Mouse (Mus musculus) heart, embryonic 15.5 days (tissue): ENCODE results near the gene Socs7. TPM values are rescaled to one million over a fixed set of nuclear protein-coding genes. Genes with fewer than 3 reads are reported as not detected.
A peak's percentile ranks its signal among the peaks of the same experiment; 100 is the strongest.
"Not testable (repeated sequence)": the region's sequence is repeated elsewhere in the genome, so short reads cannot be mapped to it uniquely, and the experiment has no call there.

ENCODE experiments used
- ATAC-seq: fragments of 200-750 bp; cut with Nextera tagmentation; replicated peaks from 2 replicates; pipeline ENCODE4 v1.8.0; 2017; ENCODE audit warnings: low read depth, moderate TSS enrichment; ENCODE audit not compliant: insufficient number of reproducible peaks, insufficient read depth, low FRiP score
- H3K27ac ChIP-seq: fragments of 300-500 bp; sonication (generic); 2 replicates; pipeline ENCODE4 v1.5.1; 2015; ENCODE audit warnings: mild to moderate bottlenecking, inconsistent platforms
- H3K27me3 ChIP-seq: fragments of 300-500 bp; sonication (generic); 2 replicates; pipeline ENCODE4 v1.6.1; 2015; ENCODE audit warnings: inconsistent platforms
- H3K36me3 ChIP-seq: fragments of 300-500 bp; sonication (generic); 2 replicates; pipeline ENCODE4 v1.6.1; 2015; ENCODE audit warnings: mild to moderate bottlenecking, inconsistent platforms
- H3K4me1 ChIP-seq: fragments of 300-500 bp; sonication (generic); replicated peaks from 2 replicates; pipeline ENCODE4 v1.6.1; 2015; ENCODE audit warnings: inconsistent platforms
- H3K4me2 ChIP-seq: fragments of 300-500 bp; sonication (generic); 2 replicates; pipeline ENCODE4 v1.6.1; 2015; ENCODE audit warnings: inconsistent platforms, mild to moderate bottlenecking, moderate library complexity
- H3K4me3 ChIP-seq: fragments of 300-500 bp; sonication (generic); 2 replicates; pipeline ENCODE4 v1.5.1; 2015; ENCODE audit warnings: mild to moderate bottlenecking, inconsistent platforms
- H3K9ac ChIP-seq: fragments of 300-500 bp; sonication (generic); 2 replicates; pipeline ENCODE4 v1.6.1; 2015; ENCODE audit warnings: mild to moderate bottlenecking, inconsistent platforms
- H3K9me3 ChIP-seq: fragments of 300-500 bp; sonication (generic); replicated peaks from 2 replicates; pipeline ENCODE4 v1.6.1; 2016; ENCODE audit warnings: inconsistent platforms
- WGBS: fragments of 180-500 bp; shearing (Covaris S2); methylation state at CpG from one replicate; pipeline ENCODE4 v1.1.7; 2015; ENCODE audit warnings: mixed read lengths; 5-methylcytosine and 5-hydroxymethylcytosine counted together
- polyA plus RNA-seq: library from polyadenylated mRNA; unstranded; fragments of >200 nt; fragmentation: Nextera tagmentation; extraction: Ambion mirVana; gene quantifications from 2 replicates; pipeline ENCODE4 v1.2.1, GENCODE M21; 2015

Gene Socs7
- polyA plus RNA-seq, 1 experiment from 2014 or later, result 3.0 TPM

GRCm38 (mm10) chr11:97345446-97345845, 16.9 kb upstream of the Socs7 start:
- Histone ChIP-seq H3K36me3 (no peaks in the 10 kb centered on the region), H3K27me3 (peaks cover 11% of the 10 kb centered on the region), H3K9me3 (no peaks in the 10 kb centered on the region), H3K9ac (no peak overlapping the region), H3K4me2 (no peak overlapping the region), H3K27ac (no peak overlapping the region), H3K4me1 (peaks cover 24% of the 10 kb centered on the region), H3K4me3 (no peak overlapping the region)
- ATAC-seq, result no peak
- WGBS, result 54% methylated on average over 10 of the region's 10 CpGs

- H3K9me3 ChIP-seq, result no peaks in the 10 kb centered on the region
- H3K4me3 ChIP-seq, result no peak overlapping the region
- ATAC-seq, result no peak
- no peak overlapping the region for H3K4me2 ChIP-seq
- peaks cover 24% of the 10 kb centered on the region for H3K4me1 ChIP-seq
- H3K36me3 ChIP-seq, result no peaks in the 10 kb centered on the region
- 82% methylated on average over 9 of the region's 9 CpGs for WGBS
- no peak overlapping the region for H3K27ac ChIP-seq
- no peak overlapping the region for H3K9ac ChIP-seq
- H3K27me3 ChIP-seq, result peaks cover 9% of the 10 kb centered on the region
Measured at GRCm38 (mm10) chr11:97346383-97346782, 16.0 kb upstream of the Socs7 start.

- H3K4me2 ChIP-seq, result no peak overlapping the region
- H3K4me1 ChIP-seq, result peaks cover 24% of the 10 kb centered on the region
- H3K9me3 ChIP-seq, result no peaks in the 10 kb centered on the region
- no peak overlapping the region for H3K4me3 ChIP-seq
- H3K9ac ChIP-seq, result no peak overlapping the region
- 79% methylated on average over 9 of the region's 9 CpGs for WGBS
- ATAC-seq, result no peak
- H3K27me3 ChIP-seq, result peaks cover 8% of the 10 kb centered on the region
- H3K36me3 ChIP-seq, result no peaks in the 10 kb centered on the region
- H3K27ac ChIP-seq, result no peak overlapping the region
Measured at GRCm38 (mm10) chr11:97347291-97347690, 15.1 kb upstream of the Socs7 start.

GRCm38 (mm10) chr11:97350035-97350434, 12.3 kb upstream of the Socs7 start:
- H3K27me3 ChIP-seq, result no peaks in the 10 kb centered on the region
- 13% methylated on average over 2 of the region's 2 CpGs for WGBS
- no peaks in the 10 kb centered on the region for H3K9me3 ChIP-seq
- H3K4me3 ChIP-seq, result no peak overlapping the region
- ATAC-seq, result peak; percentile 85
- H3K36me3 ChIP-seq, result no peaks in the 10 kb centered on the region
- H3K4me1 ChIP-seq, result peaks cover 16% of the 10 kb centered on the region
- H3K9ac ChIP-seq, result no peak overlapping the region
- peak overlapping the region; percentile 79 for H3K27ac ChIP-seq
- no peak overlapping the region for H3K4me2 ChIP-seq

GRCm38 (mm10) chr11:97352027-97352684, 10.2 kb upstream of the Socs7 start, which contains the start of gene Gpr179:
TSS of gene Gpr179 (minus strand) at chr11:97352077.
- H3K27ac ChIP-seq, result no peak within 1 kb of the TSS
- no peak for ATAC-seq
- WGBS, result 64% methylated on average over 3 of the region's 3 CpGs

GRCm38 (mm10) chr11:97352935-97353597, 9.3 kb upstream of the Socs7 start:
- WGBS, result 55% methylated on average over 4 of the region's 4 CpGs

More at GRCm38 (mm10) chr11:97352027-97352684, 10.2 kb upstream of the Socs7 start, which contains the start of gene Gpr179:
- Histone ChIP-seq H3K9me3 (no peaks in the 10 kb centered on the region), H3K4me2 (no peak within 1 kb of the TSS), H3K36me3 (no peaks in the 10 kb centered on the region), H3K4me3 (no peak within 1 kb of the TSS), H3K4me1 (peaks cover 11% of the 10 kb centered on the region), H3K27me3 (no peaks in the 10 kb centered on the region), H3K9ac (no peak within 1 kb of the TSS)

GRCm38 (mm10) chr11:97354646-97355045, 7.7 kb upstream of the Socs7 start:
- Histone ChIP-seq H3K4me2 (no peak overlapping the region), H3K9me3 (no peaks in the 10 kb centered on the region), H3K4me3 (no peak overlapping the region), H3K36me3 (no peaks in the 10 kb centered on the region), H3K9ac (no peak overlapping the region), H3K27ac (no peak overlapping the region), H3K4me1 (peaks cover 8% of the 10 kb centered on the region), H3K27me3 (no peaks in the 10 kb centered on the region)
- ATAC-seq, result no peak
- 59% methylated on average over 2 of the region's 2 CpGs for WGBS

More at GRCm38 (mm10) chr11:97352935-97353597, 9.3 kb upstream of the Socs7 start:
- no peak overlapping the region for H3K27ac ChIP-seq
- H3K9me3 ChIP-seq, result no peaks in the 10 kb centered on the region
- ATAC-seq, result no peak
- H3K4me3 ChIP-seq, result no peak overlapping the region
- no peak overlapping the region for H3K4me2 ChIP-seq
- peaks cover 11% of the 10 kb centered on the region for H3K4me1 ChIP-seq
- no peaks in the 10 kb centered on the region for H3K36me3 ChIP-seq
- no peaks in the 10 kb centered on the region for H3K27me3 ChIP-seq
- no peak overlapping the region for H3K9ac ChIP-seq

- Histone ChIP-seq H3K4me3 (no peak overlapping the region), H3K36me3 (no peaks in the 10 kb centered on the region), H3K27me3 (no peaks in the 10 kb centered on the region), H3K4me1 (peaks cover 2% of the 10 kb centered on the region), H3K9me3 (no peaks in the 10 kb centered on the region), H3K9ac (no peak overlapping the region), H3K27ac (no peak overlapping the region), H3K4me2 (no peak overlapping the region)
- 83% methylated on average over 7 of the region's 7 CpGs for WGBS
- ATAC-seq, result no peak
Measured at GRCm38 (mm10) chr11:97355247-97355646, 7.1 kb upstream of the Socs7 start.

- not testable (repeated sequence) for H3K9me3 ChIP-seq, ATAC-seq, H3K4me1 ChIP-seq, H3K4me3 ChIP-seq, H3K36me3 ChIP-seq, H3K4me2 ChIP-seq, H3K9ac ChIP-seq, H3K27me3 ChIP-seq, H3K27ac ChIP-seq
- WGBS, result 7% methylated on average over 4 of the region's 6 CpGs
Measured at GRCm38 (mm10) chr11:97357663-97358062, 4.7 kb upstream of the Socs7 start.

- WGBS, result 1% methylated on average over 38 of the region's 39 CpGs
- peak overlapping the region; percentile 94 for H3K27ac ChIP-seq
- no peaks in the 10 kb centered on the region for H3K9me3 ChIP-seq
- peaks cover 36% of the 10 kb centered on the region for H3K4me1 ChIP-seq
- peak overlapping the region; percentile 98 for H3K9ac ChIP-seq
- peak overlapping the region; percentile 91 for H3K4me3 ChIP-seq
- ATAC-seq, result peak; percentile 36
- peak overlapping the region; percentile 75 for H3K4me2 ChIP-seq
- H3K27me3 ChIP-seq, result no peaks in the 10 kb centered on the region
- no peaks in the 10 kb centered on the region for H3K36me3 ChIP-seq
Measured at GRCm38 (mm10) chr11:97362649-97362942, 245 bp downstream of the Socs7 start.

- peaks cover 40% of the 10 kb centered on the region for H3K4me1 ChIP-seq
- under 1% methylated on average over 49 of the region's 49 CpGs for WGBS
- H3K36me3 ChIP-seq, result no peaks in the 10 kb centered on the region
- H3K4me3 ChIP-seq, result peak overlapping the region; percentile 91
- peak; percentile 36 for ATAC-seq
- peak overlapping the region; percentile 75 for H3K4me2 ChIP-seq
- no peaks in the 10 kb centered on the region for H3K27me3 ChIP-seq
- peak overlapping the region; percentile 98 for H3K9ac ChIP-seq
- H3K27ac ChIP-seq, result peak overlapping the region; percentile 94
- H3K9me3 ChIP-seq, result no peaks in the 10 kb centered on the region
Measured at GRCm38 (mm10) chr11:97362943-97363643, 742 bp downstream of the Socs7 start.
